Mouse (Mus musculus): ENCODE measurements around the gene Olfr597.
"Not testable (repeated sequence)": the region's sequence is repeated elsewhere in the genome, so short reads cannot be mapped to it uniquely, and the experiment has no call there.

Gene Olfr597

DNA sequence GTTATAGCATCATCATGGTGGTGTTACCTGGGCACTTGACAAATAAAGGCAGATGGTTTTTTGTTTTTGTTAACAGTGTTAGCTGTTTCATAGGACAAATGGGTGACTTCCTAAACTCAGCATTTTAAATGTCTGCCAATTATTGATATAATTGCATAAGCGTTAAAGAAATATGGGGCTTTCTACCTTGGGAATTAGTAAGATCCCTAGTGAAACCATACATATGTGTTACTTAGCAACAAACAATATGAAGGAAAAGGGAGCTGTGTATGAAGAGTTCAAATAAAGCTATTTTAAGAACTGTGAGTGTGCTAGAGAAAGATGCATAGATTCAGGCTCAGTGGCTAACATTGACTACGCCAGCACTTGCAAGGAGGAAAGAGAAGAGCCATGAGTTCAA lies at the start of gene Olfr597:
Olfr597 (plus strand) TSS at position 301 of the 400 bp plus-strand sequence.
- DNase-seq (ENCODE audit: low spot score in 2 of 2): not testable (repeated sequence)

DNA sequence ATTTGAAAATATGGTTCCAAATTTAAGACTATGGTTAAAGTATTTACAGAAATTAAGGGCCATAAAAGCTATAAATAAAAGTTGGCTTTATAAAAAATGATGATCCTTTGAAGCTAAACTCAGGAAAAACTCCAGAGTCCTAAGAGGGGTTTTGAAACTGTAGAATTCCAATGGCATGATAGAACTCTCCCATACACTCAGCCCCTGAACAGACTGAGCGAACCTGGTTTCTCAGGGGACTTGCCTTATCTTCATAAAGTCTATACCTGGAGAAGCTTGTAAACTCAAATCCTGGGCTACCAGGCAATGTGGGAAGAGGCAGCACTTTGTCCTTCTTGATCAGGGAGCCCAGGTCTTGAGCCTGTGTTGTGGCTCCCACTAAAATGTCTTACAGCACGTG lies 10.8 kb upstream of the Olfr597 start, which contains the start of gene Olfr596:
Olfr596 (plus strand) TSS at position 301 of the 400 bp plus-strand sequence.
- DNase-seq (ENCODE audit: low spot score in 2 of 2): not testable (repeated sequence)

DNA sequence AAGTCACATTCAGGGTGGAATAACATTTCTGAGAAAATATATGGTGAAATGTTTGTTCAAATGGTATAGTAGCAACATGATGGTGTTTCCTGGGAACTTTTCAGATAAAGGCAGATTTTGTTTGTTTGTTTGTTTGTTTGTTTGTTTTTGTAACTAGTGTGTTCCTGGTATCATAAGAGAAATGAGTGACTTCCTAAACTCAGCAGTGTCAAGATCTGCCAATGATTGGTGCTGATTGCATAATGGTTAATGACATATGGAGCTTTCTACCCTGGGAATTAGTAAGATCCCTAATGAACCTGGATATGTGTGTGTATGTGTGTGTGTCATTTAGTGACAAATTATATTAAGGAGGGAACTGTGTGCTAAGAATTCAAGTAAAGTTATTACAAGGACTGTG lies 7.2 kb downstream of the Olfr597 start, which contains the start of gene Olfr598:
Olfr598 (plus strand) TSS at position 301 of the 400 bp plus-strand sequence.
- DNase-seq (ENCODE audit: low spot score in 2 of 2): no peak

DNA sequence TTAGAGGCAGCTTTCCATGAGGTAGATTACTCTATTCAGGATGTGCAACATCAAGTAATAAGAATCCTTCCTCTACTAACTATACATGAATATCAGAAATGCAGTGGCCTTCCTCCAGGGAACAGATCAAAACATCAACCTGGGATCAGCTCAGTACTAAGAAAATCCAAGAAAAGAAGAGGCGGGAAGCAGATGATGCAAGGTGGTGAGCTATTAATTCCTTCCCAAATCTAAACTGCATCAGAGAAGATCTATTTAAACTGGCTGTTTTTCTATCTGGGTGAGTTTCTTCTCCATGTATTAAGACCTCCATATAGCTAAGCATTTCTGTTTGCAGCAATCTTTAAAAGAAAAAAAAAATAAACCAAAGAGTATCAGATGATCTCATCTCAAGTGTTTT lies 19.5 kb downstream of the Olfr597 start, which contains the start of gene Olfr599:
Olfr599 (plus strand) TSS at position 301 of the 400 bp plus-strand sequence.
- no peak for DNase-seq (ENCODE audit: low spot score in 2 of 2)

DNA sequence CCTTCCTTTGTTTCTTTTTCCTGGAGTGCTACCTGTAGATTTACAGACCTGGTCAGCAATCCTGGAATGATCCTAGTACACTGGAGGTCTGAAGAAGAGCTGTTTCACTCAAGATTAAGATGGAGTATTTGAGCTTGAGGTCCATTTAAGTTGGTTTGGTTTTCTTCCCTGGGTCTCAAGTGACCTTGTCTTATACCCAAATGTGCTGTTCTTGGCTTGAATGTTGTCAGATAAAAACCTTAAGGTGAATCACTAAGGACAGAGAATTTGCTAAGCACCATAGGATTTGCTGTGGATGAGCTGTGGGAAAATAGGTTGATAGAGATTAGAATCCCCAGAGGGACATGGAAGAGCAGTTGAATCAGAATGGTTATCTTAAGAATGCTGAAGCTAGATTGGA lies 33.5 kb downstream of the Olfr597 start, which contains the start of gene Olfr600:
Olfr600 (minus strand) TSS at position 101 of the 400 bp plus-strand sequence.
- no peak for DNase-seq (ENCODE audit: low spot score in 2 of 2)

DNA sequence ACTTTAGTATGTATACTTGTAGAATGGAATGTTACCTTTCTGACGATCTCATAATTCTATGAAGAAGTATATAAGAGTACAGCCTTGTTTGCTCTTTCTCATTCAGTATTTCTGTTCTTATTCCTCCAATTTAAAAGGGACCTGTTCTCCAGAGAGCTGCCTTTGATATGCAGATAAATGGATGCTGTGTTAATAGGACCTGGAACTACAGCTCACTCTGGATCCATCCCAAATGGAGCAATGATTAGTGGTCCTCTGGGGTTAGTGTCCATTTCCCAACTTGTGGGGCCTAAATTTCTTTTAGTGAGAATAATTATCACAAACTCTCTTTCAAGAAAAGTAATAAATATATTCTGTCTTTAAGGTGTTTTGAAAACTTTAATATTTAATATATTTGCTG lies 46.4 kb downstream of the Olfr597 start, which contains the start of gene Olfr601:
Olfr601 (minus strand) TSS at position 101 of the 400 bp plus-strand sequence.
- no peak for DNase-seq (ENCODE audit: low spot score in 2 of 2)

Measured in left cerebral cortex, adult 9 months (tissue).